Mouse (Mus musculus) CD4-positive, CD25-positive, alpha-beta regulatory T cell, adult 4 months (primary cell): ENCODE measurements around the gene Tmem198. TPM values are rescaled to one million over a fixed set of nuclear protein-coding genes. Genes with fewer than 3 reads are reported as not detected.

Source experiments
- ATAC-seq: one replicate; pipeline ENCODE4 v1.8.0; 2017
- polyA plus RNA-seq, 2 experiments: library from polyadenylated mRNA; unstranded; fragments of 100-300 nt; shearing (Covaris generic); gene quantifications; one replicate each; pipeline ENCODE4 v1.2.1; 2017

Gene Tmem198
- polyA plus RNA-seq, 2 experiments from 2014 or later = not detected

DNA sequence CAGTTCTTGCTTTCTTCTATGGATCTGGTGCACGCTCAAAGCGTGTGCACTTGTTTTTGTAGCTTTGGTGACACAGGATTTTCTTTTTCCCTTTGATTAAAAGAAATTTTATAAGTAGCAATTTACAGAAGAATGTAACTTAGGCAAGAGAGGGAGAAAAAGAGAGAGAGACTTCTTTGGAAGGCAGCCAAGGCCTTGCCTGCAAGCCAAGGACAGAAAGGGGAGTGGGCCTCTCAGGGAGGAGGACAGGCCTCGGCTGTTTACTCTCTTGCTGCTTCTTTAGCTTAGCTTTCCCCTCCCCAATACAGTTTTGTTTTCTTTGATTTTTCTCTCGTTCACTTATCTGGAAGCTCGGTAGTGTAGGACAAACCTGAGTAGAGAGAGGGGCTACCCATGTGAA, 40.2 kb downstream of the Tmem198 start:
- no peak for ATAC-seq

DNA sequence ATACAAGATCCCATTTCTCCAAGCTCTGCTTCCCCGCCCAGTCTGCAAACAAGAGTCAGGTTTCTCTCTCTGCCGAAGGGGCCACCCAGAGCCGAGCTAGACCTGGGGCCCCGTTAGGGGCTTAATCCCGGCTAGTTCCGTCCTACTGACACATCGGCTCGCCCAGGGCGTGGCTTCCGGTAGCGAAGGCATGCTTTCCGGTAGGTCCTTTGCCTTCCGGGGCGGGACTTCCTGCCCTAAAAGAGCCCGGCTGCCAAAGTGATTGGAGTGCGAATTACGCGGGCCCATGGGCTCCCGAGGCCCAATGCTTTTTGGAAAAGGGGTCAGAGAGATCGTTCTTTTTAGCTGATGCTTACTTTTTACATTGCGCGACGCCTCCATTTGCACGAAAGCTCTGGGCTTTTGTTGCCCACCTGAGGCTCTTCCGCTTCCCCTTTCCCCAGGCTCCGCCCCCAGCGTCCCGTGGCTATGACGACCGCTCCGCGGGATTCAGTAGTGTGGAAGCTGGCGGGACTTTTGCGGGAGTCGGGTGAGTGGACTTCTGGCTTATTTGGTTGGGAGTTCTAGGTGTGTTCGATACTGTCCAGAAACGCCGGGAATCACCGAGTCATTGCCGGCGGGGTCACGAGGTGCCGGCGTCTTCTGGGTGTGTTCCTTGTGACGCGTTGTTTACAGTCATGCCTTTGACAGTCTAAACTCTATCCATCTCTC, 42.1 kb downstream of the Tmem198 start, which contains the start of gene Stk11ip:
Gene Stk11ip, plus strand, starts transcription at position 209 of the 711 bp plus-strand sequence.
- ATAC-seq = peak; percentile 94

DNA sequence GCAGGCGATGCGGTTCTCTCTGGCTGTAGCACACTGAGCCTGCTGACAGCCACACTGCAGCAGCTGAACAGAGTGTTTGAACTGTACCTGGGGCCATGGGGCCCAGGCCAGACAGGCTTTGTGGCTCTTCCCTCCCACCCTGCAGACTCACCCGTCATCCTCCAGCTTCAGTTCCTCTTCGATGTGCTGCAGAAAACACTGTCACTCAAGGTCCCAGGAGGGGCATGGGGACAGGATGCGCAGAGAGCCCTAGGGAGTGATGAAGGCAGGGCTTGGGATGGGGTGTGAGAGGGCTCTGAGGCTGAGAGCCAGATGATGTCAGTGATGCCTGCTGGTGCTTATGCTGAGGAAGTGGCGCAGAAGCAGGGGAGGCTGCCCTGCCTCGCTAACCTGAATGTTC, 45.3 kb downstream of the Tmem198 start:
- no peak for ATAC-seq

- no peak for ATAC-seq
Observed at GRCm38 (mm10) chr1:75530546-75530945, 51.2 kb downstream of the Tmem198 start.

DNA sequence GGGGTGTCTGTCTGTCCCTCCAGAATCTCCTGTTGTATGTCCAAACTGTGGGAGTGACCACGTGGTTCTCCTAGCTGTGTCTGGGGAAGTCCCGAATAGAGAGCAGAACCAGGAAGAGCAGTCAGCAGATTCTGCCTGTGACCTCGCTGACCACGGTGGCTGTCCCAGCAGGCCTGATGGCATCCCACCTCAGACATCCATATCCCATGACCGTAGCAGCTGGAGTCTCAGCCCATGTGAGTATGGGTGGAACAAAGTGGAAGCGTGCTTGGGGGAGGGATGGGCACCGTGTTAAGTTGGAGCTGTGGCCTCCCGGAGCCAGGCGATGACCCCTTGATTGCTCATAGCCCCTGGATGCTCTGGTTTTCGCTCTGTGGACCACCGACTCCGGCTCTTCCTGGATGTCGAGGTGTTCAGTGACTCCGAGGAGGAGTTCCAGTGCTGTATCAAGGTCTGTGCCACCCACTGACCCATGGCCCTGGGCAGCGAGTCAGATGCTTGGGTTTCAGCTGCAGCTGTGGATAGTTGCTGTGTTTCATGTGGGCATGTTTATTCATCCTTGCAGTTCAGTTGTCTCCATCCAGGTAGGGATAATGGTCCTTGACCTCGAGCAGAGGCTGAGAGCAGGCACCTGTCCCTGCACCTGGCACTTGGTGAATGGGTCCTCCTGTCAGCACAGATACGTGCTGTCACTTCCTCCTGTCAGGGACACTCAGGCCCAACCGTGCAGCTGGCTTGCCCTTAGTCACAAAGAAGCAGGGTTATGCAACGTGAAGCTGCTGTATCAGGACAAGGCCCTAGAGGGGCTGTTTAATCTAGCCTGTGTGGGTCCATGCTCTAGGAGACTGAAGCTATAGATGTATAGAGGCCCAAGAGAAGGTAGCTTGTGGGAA, 53.2 kb downstream of the Tmem198 start:
- no peak for ATAC-seq

GRCm38 (mm10) chr1:75533325-75534252, 54.3 kb downstream of the Tmem198 start:
- no peak for ATAC-seq

Other genes starting within 250 kb of the Tmem198 start
- not detected for gene A630095N17Rik, start 247.4 kb upstream of the Tmem198 start, polyA plus RNA-seq
- gene Dnajb2, start 243.1 kb upstream of the Tmem198 start, polyA plus RNA-seq = 10 to 100 TPM in 1 of 2 experiments, 1 to 10 TPM in 1; 10.0 to 10.3 TPM
- gene Ptprn, start 215.0 kb upstream of the Tmem198 start, polyA plus RNA-seq = under 1 TPM; 0.22 to 0.61 TPM
- not detected for gene Resp18, start 201.1 kb upstream of the Tmem198 start, polyA plus RNA-seq
- 10 to 100 TPM; 56.0 to 90.5 TPM for gene Dnpep, start 161.5 kb upstream of the Tmem198 start, polyA plus RNA-seq
- not detected for gene Des, start 119.2 kb upstream of the Tmem198 start, polyA plus RNA-seq
- gene Speg, start 104.2 kb upstream of the Tmem198 start, polyA plus RNA-seq = under 1 TPM in 1 of 2 experiments, not detected in 1; 0.03 TPM
- gene Gmppa, start 43.6 kb upstream of the Tmem198 start, polyA plus RNA-seq = 10 to 100 TPM; 57.0 to 91.3 TPM
- not detected for gene Asic4, start 29.1 kb upstream of the Tmem198 start, polyA plus RNA-seq
- 1 to 10 TPM; 5.2 to 5.6 TPM for gene Chpf, start 225 bp upstream of the Tmem198 start, polyA plus RNA-seq
- not detected for gene Obsl1, start 26.9 kb downstream of the Tmem198 start, polyA plus RNA-seq
- gene Inha, start 27.5 kb downstream of the Tmem198 start, polyA plus RNA-seq = not detected
- gene Stk11ip, start 42.0 kb downstream of the Tmem198 start, polyA plus RNA-seq = 10 to 100 TPM in 1 of 2 experiments, 1 to 10 TPM in 1; 10.0 to 18.3 TPM
- not detected for gene Slc4a3, start 66.7 kb downstream of the Tmem198 start, polyA plus RNA-seq